Mouse (Mus musculus) left cerebral cortex, postnatal 4 days (tissue): Measurements from ENCODE around the gene Ptprd. TPM values are rescaled to one million over a fixed set of nuclear protein-coding genes. Genes with fewer than 3 reads are reported as not detected.

Experiments used
- DNase-seq: peaks from one replicate; pipeline ENCODE4 v3.0.0-alpha.2; 2022
- intact Hi-C: fragments of 180-260 bp; cut with DNase I; formaldehyde crosslinking; loops from one replicate; pipeline ENCODE4 v1.15.1; 2025
- total RNA-seq, 2 experiments: library from RNA; stranded (reverse); gene quantifications; 2 replicates each; pipeline ENCODE4 v1.2.3; 2021

Gene Ptprd
- total RNA-seq, 2 experiments from 2014 or later = 386 to 447 TPM

GRCm38 (mm10) chr4:77259972-77260290 lies 951.8 kb downstream of the Ptprd start:
- intact Hi-C loops = no loop called here
- no peak for DNase-seq

DNA sequence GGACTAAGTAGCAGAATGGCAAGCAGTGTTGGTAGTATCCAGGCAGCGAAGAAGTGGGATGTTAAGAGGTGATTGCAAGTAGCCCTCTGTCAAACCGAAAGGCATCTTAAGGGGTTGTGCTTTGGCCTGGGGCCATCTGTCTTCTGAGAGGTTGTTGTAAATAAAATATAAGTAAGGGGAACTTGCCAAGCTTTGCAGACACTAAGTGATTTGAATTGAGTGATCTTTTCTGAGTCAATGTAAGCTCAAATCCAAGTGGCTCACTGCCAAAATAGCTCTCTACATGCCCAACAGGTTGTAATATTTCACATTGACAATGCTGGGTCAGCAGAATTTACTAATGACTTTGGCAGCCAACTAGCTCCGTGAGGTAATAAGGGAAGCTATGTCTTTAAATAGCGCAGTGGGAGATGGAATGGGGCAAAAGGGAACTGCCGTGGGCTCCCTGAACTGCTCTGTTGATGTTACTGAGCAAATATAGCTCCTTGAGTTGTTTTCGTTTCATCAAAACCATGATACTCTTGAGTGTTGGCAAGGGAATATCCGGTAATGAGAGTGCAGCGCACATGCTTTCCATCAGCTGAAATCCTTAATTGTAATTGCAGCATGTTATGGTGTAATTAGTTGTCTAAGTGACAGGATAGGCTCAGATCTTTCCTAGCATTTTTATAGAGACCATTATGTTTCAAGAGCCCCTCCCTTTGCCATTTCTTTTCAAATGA lies 952.4 kb downstream of the Ptprd start:
- intact Hi-C loops = no loop called here
- DNase-seq = peak; percentile 8

GRCm38 (mm10) chr4:77251188-77251587 lies 960.6 kb downstream of the Ptprd start:
- DNase-seq = no peak
- intact Hi-C loops = no loop called here

DNA sequence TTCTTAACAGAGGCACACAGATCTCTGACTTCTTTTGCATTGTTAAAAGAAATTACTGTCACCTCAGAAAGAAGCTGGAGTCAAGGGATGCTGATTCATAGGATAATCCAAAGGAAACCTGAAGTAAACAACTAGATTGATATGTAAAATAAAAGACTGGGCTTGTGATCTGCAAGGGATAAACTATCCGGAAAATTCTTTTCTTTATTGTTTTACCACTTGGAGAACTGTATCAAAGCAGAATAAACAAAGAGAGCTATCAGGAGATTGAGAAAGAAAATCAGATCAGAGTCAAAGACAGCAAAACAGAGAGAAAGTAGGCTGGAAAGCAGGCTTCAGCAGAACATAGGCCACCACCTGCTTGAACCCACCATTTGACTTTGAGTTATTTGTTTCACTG lies 962.0 kb downstream of the Ptprd start:
- intact Hi-C loops = no loop called here
- no peak for DNase-seq

- intact Hi-C loops = no loop called here
- no peak for DNase-seq
Observed at GRCm38 (mm10) chr4:77248918-77249317, 962.8 kb downstream of the Ptprd start.

- no peak for DNase-seq
- intact Hi-C loops = no loop called here
Observed at GRCm38 (mm10) chr4:77241852-77242455, 969.8 kb downstream of the Ptprd start.

DNA sequence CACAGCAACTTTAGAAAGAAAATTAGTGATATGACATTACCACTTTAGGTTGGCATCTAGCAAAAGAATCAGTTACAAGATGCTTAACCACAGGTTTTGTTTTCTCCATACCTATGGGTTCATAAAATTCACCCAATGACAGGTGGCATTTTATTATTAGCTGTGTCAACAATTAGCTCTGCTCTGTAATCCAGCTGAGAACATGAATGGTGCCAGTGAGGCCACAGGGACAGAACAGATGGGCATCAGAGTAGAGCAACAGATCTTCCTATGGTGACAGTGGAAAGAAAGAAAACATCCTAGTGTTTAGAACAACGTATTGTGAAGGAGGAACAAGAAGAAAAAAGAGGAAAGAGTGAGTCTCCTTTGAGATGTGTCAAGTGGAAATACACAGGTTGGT lies 973.6 kb downstream of the Ptprd start:
- intact Hi-C loops = no loop called here
- no peak for DNase-seq

DNA sequence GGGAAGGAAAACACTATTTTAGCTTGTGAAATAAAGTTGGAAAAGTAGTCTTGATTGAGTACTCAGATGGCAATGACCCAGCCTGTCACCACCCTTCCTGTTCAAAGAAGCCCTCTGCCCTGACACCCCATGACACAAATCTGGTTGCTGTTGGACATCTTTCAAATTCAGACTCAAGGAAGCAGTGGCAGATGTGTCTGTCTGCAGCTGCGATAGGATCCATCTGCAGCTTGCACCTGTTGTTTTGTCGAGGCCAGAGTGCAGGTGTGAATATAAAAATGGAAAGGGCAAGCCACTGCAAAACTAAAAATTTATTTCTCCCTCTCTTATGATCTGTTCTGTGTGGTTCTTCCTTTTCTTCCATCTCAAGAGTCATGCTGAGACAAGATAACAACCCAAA lies 978.5 kb downstream of the Ptprd start:
- DNase-seq = no peak
- intact Hi-C loops = no loop called here

DNA sequence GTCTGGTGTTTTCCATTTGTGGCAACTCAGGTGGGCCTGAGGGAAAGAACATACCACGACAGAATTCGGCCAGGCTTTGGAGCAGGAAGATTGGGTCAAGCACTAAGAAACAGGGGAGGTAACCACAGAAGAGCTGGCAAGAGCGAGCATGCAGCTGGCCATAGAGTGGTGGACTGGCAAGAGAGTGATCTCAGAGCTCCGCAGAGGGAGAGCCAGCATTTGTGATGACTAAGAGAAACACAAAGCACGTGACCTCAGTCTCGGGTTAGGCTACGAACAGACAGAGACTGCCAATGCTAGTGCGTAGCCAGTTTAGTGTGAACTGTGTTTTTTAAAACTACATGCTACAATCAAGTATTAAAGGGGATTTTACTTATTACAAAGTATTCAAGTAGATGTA lies 1042.9 kb downstream of the Ptprd start:
- DNase-seq = peak; percentile 2
- intact Hi-C loops = no loop called here

DNA sequence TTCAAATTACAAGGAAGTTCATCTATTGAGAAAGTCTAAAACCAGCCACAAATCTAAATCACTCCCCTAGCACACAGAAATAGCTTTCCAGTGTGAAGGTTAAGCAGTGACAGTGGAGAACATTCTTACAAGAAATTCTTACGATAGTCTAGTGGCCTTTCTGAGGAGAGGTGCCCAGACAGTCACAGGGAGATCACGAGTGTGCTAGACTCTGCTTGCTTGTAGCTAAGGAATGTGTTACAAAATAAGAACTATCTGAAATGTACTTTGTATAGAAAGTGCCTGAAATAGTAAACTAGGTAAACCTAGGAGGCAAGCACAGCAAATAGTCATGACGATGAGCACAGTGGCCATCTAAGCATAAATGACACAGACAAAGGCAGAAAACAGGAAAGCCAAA lies 1054.2 kb downstream of the Ptprd start:
- DNase-seq = no peak
- intact Hi-C loops = no loop called here

GRCm38 (mm10) chr4:77155561-77155960 lies 1056.2 kb downstream of the Ptprd start:
- intact Hi-C loops = no loop called here
- DNase-seq = peak; percentile 32

- no peak for DNase-seq
- intact Hi-C loops = no loop called here
Observed at GRCm38 (mm10) chr4:77155037-77155436, 1056.7 kb downstream of the Ptprd start.

DNA sequence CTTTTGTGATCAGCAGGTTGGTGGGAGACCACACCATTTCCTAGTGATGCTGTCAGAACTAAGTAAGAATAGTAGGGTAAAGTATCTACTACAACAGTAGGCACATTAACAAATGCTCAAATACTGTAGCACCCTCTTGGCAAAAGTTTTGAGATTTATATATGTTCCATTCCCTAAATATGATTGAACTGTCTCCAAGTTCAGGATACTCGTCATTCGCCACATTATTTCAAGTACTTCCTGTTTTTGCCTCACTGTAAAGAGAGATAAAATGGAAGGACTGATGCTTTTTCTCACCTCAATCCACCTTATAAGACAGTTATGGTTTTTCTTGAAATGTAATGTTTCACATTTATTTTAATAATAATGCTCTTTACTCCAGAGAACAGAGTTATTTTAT lies 1086.9 kb downstream of the Ptprd start:
- no peak for DNase-seq

DNA sequence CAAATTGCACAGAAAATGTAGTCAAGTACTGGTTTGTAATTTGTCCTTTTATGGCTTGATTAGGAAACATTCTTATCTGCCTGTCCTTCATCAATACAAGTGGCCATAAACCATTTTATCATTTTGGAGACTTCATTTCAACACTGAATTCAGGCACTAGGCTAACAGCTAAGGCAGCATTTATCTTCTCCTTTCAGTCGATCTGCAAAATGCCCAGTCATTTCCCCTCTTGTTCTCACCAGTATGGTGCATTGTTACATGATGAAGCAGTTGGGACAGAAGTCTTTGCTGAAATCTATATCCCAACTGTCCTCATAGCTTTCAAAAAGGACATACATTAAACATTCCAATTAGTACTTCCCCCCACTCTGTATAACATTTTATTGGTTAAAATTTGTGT lies 1100.9 kb downstream of the Ptprd start:
- no peak for DNase-seq
- intact Hi-C loops = no loop called here

More for the DNA sequence above, 1086.9 kb downstream of the Ptprd start:
- intact Hi-C loops = no loop called here

DNA sequence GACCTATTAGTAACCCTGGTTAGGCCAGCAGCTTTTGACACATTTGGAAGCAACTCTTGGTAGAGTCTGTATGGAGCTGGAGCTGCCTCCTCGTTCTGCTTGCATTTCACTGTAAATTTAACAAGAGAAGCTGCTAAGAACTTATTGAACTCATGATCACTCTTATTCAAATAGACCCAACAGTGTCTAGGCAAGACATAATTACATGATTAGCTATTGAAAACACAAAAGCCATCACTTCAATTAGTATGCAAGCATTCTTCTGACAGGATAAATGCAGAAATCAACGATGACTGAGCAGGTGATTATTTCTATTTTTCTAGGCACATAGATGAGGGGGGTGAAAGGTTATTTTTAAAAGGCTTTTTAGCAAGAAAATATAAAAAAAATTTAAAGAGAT lies 1104.5 kb downstream of the Ptprd start:
- intact Hi-C loops = no loop called here
- no peak for DNase-seq

DNA sequence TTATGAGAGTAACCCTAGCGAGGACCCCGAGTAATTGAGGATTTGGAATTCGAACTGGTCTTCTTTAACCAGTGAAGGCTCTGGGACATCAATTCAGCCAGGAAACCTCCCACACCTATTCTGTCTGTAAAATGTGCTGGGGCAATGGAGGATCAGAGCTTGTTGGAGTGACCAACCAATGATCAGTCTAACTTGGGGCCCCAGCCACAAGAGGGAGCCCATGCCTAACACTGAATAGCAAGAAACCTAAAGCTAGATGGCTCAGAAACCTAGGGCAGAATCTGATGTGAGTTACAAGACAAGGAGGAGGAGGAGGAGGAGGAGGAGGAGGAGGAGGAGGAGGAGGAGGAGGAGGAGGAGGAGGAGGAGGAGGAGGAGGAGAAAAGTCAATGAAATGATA lies 1128.6 kb downstream of the Ptprd start:
- peak; percentile 51 for DNase-seq
- intact Hi-C loops = loop anchor here (5.0 kb wide), 1 partner anchor 314 kb away; no protein-coding TSS in a partner anchor

GRCm38 (mm10) chr4:77077607-77078006 lies 1134.2 kb downstream of the Ptprd start:
- intact Hi-C loops = no loop called here

GRCm38 (mm10) chr4:77050536-77051207 lies 1161.1 kb downstream of the Ptprd start:
- no peak for DNase-seq

More at GRCm38 (mm10) chr4:77077607-77078006, 1134.2 kb downstream of the Ptprd start:
- no peak for DNase-seq

GRCm38 (mm10) chr4:77004483-77004882 lies 1207.3 kb downstream of the Ptprd start:
- no peak for DNase-seq
- intact Hi-C loops = no loop called here

More at GRCm38 (mm10) chr4:77050536-77051207, 1161.1 kb downstream of the Ptprd start:
- intact Hi-C loops = no loop called here

- DNase-seq = no peak
- intact Hi-C loops = no loop called here
Observed at GRCm38 (mm10) chr4:76996172-76996571, 1215.6 kb downstream of the Ptprd start.

DNA sequence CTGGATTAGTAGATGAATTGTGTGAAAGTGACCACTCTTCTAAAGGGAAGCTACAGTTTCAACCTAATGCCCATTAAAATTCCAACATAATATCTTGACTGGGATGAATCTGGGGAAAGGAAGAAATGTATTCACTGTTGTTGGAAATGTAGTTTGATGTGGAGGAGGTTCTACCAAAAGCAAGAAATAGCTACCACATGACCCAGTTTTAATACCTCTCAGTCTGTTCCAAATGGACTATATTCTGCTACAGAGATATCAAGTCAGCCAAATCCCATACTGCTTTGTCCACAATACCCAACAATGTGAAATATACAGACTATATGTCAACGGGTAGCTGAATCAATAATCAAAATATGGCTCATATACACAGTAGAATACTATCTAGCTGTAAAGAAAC lies 1221.8 kb downstream of the Ptprd start:
- no peak for DNase-seq
- intact Hi-C loops = no loop called here
